Mouse (Mus musculus): ENCODE results near the gene Vkorc1l1.
A peak's percentile ranks its signal among the peaks of the same experiment; 100 is the strongest.

- no peak for TF ChIP-seq CTCF (IDR thresholded peaks at IDR 0.05; ENCODE audit: borderline replicate concordance, insufficient read depth, low read depth, low read length)
- peak; percentile 51; the same call in 1 of the 2 replicates for TF ChIP-seq POLR2A (IDR thresholded peaks at IDR 0.05; ENCODE audit: borderline replicate concordance, insufficient read depth, low read length)
Observed at GRCm38 (mm10) chr5:130002301-130003146, 60.8 kb downstream of the Vkorc1l1 start, which contains the start of gene Gusb.

All from cerebellum, adult 2 months (tissue).